Mouse (Mus musculus) ZHBTc4 (cell line): ENCODE data around the gene Kif1b.

Experiments used
- DNase-seq: peaks from one replicate; pipeline ENCODE4 v3.0.0-alpha.2; 2011; ENCODE audit warnings: low read depth, low spot score

The Kif1b gene

GRCm38 (mm10) chr4:149314275-149314837, 6.9 kb upstream of the Kif1b start:
- no peak for DNase-seq

- DNase-seq, result no peak
These were observed 6.2 kb upstream of the Kif1b start for GRCm38 (mm10) chr4:149313558-149314253.

- no peak for DNase-seq
These were observed 4.5 kb upstream of the Kif1b start for GRCm38 (mm10) chr4:149311996-149312395.

GRCm38 (mm10) chr4:149308491-149308820, 963 bp upstream of the Kif1b start:
- DNase-seq, result no peak

- peak; percentile 58 for DNase-seq
These were observed 539 bp downstream of the Kif1b start for GRCm38 (mm10) chr4:149306712-149307595.

GRCm38 (mm10) chr4:149305761-149306711, 1.5 kb downstream of the Kif1b start:
- DNase-seq, result no peak

GRCm38 (mm10) chr4:149304466-149304865, 3.0 kb downstream of the Kif1b start:
- no peak for DNase-seq

- no peak for DNase-seq
These were observed 4.0 kb downstream of the Kif1b start for GRCm38 (mm10) chr4:149303502-149303901.

GRCm38 (mm10) chr4:149302751-149303150, 4.7 kb downstream of the Kif1b start:
- no peak for DNase-seq

- no peak for DNase-seq
These were observed 5.4 kb downstream of the Kif1b start for GRCm38 (mm10) chr4:149302136-149302535.

GRCm38 (mm10) chr4:149296501-149296900, 11.0 kb downstream of the Kif1b start:
- DNase-seq, result no peak

- no peak for DNase-seq
These were observed 14.5 kb downstream of the Kif1b start for GRCm38 (mm10) chr4:149292984-149293383.

- no peak for DNase-seq
These were observed 16.4 kb downstream of the Kif1b start for GRCm38 (mm10) chr4:149291061-149291460.

- DNase-seq, result no peak
These were observed 17.2 kb downstream of the Kif1b start for GRCm38 (mm10) chr4:149290157-149290750.

- DNase-seq, result no peak
These were observed 21.0 kb downstream of the Kif1b start for GRCm38 (mm10) chr4:149286287-149287137.

- no peak for DNase-seq
These were observed 21.8 kb downstream of the Kif1b start for GRCm38 (mm10) chr4:149285691-149286090.

GRCm38 (mm10) chr4:149283018-149283417, 24.5 kb downstream of the Kif1b start:
- no peak for DNase-seq

- DNase-seq, result peak; percentile 39
These were observed 25.3 kb downstream of the Kif1b start for GRCm38 (mm10) chr4:149282025-149282738.

GRCm38 (mm10) chr4:149277571-149277970, 29.9 kb downstream of the Kif1b start:
- DNase-seq, result no peak
